Mouse (Mus musculus) T-helper 2 cell (primary cell): ENCODE results near the gene Cpsf7.

ENCODE experiments used
- in situ Hi-C: fragments of 300-600 bp; cut with MboI, MseI; formaldehyde crosslinking; loops from one replicate; pipeline ENCODE4 v1.15.1; 2025; ENCODE audit warnings: high pct_unique_total_duplicates

Cpsf7 gene

DNA sequence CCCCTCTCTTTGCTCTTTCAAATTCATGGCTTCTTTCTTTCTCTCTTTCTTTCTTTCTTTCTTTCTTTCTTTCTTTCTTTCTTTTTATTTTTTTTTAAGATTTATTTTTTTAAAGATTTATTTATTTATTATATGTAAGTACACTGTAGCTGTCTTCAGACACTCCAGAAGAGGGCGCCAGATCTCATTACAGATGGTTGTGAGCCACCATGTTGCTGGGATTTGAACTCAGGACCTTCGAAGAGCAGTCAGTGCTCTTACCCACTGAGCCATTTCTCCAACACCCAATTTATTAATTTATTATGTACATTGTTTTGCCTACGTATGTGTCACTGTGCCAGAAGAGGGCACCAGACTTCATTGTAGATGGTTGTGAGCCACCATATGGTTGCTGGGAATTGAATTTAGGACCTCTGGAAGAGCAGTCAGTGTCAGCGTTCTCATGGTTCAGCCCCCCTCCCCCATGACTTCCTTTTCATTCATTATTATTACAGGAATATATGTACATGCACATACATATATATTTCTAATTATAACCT lies 32.8 kb downstream of the Cpsf7 start:
- in situ Hi-C loops: loop anchor here (10.0 kb wide), 1 partner anchor 47 kb away; the partner anchor contains the start of genes Ddb1 and Tkfc

DNA sequence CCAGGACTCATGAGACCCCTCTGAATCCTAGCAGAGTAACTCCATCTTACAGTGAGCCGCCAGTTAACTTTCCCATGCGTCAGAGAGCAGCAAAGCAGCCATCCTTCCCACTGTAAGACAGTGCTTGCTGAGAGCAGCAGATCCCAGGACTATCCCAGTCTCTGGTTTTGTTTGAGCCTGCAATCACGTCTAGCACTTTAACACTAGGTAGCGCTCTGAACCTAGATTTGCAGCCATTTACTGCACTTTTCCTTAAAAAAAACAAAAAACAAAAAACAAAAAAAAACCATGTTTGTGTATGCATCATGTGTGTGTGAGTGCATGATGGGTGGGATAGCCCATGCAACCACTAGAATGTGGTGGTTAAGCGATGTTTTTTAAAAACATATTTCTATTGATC lies 35.0 kb downstream of the Cpsf7 start:
- in situ Hi-C loops: no loop called here

- in situ Hi-C loops: no loop called here
Observed at GRCm38 (mm10) chr19:10561558-10562314, 36.7 kb downstream of the Cpsf7 start.

- in situ Hi-C loops: no loop called here
Observed at GRCm38 (mm10) chr19:10562351-10562750, 37.3 kb downstream of the Cpsf7 start.

DNA sequence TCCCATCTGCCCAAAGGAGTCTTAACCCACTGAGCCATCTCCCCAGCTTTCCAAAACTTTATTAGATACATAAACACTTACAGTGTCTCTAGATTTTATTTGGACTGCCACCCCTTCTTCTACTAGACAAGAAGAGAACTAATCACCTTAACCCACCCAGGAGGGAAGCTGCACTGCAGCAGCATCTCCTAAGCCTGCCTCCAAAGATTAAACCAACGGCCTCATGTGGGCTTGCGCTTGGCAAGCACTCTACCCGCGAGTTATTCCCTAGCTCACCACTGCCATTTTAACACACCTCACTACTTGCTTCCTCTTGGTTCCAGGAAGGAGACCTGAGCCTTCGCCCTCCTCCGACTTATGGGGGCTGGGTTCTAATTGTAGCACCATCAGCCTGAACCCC lies 39.2 kb downstream of the Cpsf7 start:
- in situ Hi-C loops: no loop called here

DNA sequence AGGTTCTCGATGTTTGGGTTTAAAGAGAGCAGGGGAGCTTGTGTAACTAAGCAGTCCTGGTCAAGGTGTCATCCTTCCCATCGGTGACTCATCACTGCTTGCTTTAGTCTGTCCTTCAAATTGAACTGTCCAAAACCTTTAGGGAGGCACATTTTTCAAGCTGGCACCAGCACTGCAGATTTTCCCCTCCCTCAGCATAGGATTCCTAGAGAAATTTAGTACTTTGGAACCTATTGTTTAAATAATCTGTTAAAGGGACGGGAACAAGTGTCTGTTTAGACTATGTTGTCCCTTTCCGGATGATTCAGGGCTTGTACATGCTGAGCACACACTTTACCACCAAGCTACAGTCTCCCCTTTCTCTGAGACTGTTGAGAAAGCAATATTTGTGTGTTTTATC lies 40.2 kb downstream of the Cpsf7 start:
- in situ Hi-C loops: no loop called here

DNA sequence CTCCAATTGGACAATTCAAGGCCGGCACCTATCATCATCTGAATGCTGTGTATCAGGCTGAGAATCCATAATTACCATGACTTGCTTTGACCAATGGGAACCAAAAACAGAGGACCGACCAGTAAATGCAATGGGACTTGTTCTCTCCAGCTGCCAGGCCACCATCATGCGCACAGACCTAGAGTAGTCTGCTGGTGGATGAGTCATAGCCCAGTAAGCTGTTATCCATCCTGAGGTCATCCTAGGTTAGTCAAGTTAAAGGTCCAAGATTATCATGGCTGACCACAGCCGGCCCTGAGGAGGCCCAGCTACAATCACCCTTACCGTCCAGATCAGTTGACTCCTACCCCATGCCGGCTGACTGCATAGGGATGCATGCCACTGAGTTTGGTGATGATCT lies 44.6 kb downstream of the Cpsf7 start:
- in situ Hi-C loops: no loop called here

- in situ Hi-C loops: no loop called here
Observed at GRCm38 (mm10) chr19:10576690-10577561, 51.9 kb downstream of the Cpsf7 start, which contains the start of the genes Cyb561a3 and Tmem138. Cyb561a3 (plus strand) TSS chr19:10577172. Tmem138 (minus strand) TSS chr19:10577362.

- in situ Hi-C loops: no loop called here
Observed at GRCm38 (mm10) chr19:10580102-10580501, 55.0 kb downstream of the Cpsf7 start.

- in situ Hi-C loops: no loop called here
Observed at GRCm38 (mm10) chr19:10580761-10581160, 55.7 kb downstream of the Cpsf7 start.

DNA sequence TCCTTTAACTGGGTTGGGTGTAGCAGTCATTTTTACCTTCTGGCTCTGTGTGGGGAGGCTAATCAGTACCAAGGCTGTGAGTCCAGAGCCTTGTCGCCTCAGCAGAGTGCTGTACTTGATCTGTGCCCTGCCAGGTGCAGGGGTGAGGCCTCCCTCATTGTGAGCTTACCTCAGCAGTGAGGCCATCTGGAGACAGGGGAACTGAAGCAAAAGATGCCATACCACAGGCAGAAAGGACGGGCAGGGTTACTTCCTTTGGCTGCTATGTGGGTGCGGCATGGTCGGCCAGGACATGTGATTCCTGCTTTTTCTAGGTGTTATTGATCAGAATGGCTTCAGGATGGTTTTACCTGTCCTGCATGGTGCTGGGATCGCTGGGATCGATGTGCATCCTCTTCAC lies 56.9 kb downstream of the Cpsf7 start:
- in situ Hi-C loops: no loop called here

- in situ Hi-C loops: no loop called here
Observed at GRCm38 (mm10) chr19:10583550-10584146, 58.6 kb downstream of the Cpsf7 start.

GRCm38 (mm10) chr19:10585112-10585511 lies 60.0 kb downstream of the Cpsf7 start:
- in situ Hi-C loops: no loop called here

DNA sequence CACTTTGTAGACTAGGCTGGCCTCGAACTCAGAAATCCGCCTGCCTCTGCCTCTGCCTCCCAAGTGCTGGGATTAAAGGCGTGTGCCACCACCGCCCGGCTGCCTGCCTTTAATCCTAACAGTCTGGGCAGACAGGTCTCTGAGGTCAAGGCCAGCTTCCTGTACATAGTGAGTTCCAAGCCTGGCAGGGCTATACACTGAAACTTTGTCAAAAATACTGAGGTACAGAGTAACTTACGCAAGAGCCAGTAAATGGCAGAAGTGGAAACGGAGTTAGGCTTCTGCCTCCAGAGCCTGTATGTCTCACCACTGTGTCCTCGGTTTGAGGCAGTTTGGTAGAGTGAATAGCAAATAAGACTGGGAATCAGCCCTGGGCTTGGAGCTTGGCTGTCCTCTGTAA lies 62.2 kb downstream of the Cpsf7 start:
- in situ Hi-C loops: no loop called here

DNA sequence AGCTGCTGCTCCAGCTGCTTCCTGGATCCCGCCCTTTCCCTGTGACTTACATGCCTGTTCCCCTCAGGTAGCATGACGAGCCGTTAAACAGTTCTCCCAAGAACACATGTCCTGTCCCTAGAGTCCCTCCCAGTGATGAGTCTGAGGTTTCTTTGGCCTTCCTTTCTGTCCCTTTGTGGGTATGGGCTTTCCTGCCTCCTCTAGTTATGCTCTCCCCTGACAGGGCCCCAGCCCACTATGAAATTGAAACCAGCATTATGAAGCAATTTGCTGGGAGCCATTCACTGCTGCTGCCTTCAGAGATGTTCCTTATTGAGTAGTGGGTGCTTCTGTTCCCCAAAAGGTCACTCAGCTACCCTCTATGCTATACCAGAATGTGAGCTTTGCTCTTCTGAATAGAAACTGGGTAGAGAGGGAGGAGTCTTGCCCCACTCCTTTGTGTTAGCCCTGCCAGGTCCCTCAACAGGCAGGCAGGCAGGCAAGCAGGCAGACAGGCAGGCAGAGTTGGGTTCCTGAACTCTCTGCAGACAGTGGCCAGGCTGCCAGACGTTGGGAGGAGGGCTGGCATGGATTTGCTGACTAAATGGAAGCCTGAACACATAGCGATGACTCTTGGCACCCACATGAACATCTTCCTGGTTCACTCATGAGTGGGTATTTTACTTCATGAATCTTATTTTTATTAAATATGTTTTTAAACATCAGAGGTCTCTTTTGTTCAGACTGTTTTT lies 64.2 kb downstream of the Cpsf7 start:
- in situ Hi-C loops: no loop called here

DNA sequence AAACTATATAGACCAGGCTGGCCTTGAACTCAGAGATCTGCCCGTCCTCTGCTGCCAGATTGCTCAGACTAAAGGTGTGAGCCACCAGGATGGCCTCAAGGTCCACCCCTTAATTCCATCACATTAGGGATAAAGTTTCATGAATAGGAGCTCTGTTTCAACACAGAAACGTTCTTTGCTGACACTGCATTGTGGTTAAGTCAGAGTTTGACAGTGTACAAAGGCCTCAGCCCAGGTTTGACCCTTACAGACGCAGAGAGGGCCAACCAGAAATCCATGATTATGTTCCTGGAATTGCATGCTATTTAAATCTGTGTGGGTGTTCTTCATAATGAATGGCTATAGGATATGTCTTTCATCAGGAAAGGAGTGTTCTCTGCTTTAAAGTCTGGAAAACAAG lies 65.2 kb downstream of the Cpsf7 start:
- in situ Hi-C loops: loop anchor here (5.0 kb wide), 1 partner anchor 58 kb away; no protein-coding TSS in a partner anchor

GRCm38 (mm10) chr19:10591659-10592377 lies 66.8 kb downstream of the Cpsf7 start:
- in situ Hi-C loops: loop anchor here (5.0 kb wide), 1 partner anchor 60 kb away; no protein-coding TSS in a partner anchor
